ENCODE assay signal across 10 mouse cellular contexts in the genomic region with DNA sequence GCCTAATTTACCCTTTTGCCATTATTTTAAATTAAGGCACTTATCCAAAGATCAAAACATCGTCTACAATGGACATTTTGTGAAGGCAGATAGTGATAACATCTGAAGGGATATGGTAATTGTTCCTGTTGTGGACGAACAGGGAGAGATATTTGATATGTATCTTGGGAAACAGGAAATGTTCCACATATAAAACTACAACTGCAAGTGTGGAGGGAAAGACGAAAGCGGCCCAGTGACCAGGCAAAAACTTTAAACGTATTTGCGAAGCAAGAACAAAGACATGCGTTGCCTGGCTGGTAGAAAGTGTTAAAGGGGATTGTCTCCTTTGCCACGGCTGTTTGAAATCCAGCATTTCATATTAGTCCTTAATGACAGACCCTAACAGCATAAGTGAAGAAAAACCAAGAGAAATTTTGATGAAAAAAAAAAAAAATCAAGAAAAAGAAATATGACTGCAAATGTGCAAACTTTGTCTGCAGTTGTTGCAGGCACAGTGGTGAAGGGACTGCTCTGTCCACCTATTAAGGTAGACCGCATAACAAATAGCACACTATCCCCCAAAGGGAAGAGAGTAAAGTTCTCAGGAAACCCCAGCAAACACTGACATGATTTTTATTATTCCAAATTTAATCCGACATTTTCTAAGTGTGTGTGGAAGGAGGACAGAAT.
A peak's percentile ranks its signal among the peaks of the same experiment; 100 is the strongest.
DNase-seq lines count a peak whose midpoint lies in the region; ATAC-seq and TF ChIP-seq lines count a peak whose summit lies in the region.
"Had no signal": no experiment of that assay in that cellular context is flagged by ENCODE, and none has a peak within 500 bp of the region (broad histone marks: within the 10 kb centered on the region; RNA-seq: fewer than 3 reads in every experiment).

No protein-coding gene starts in this region.

- peaks cover 11% of the 10 kb centered on the region for H3K4me1 ChIP-seq in hindbrain, embryonic 13.5 days (replicated peaks)
- peaks cover 28% of the 10 kb centered on the region for H3K4me1 ChIP-seq in neural tube, embryonic 13.5 days (replicated peaks)
- H3K4me1 ChIP-seq: embryonic facial prominence, embryonic 12.5 days had no signal

- H3K27me3 ChIP-seq in hindbrain, embryonic 13.5 days = no peaks in the 10 kb centered on the region
- no peaks in the 10 kb centered on the region for H3K27me3 ChIP-seq in neural tube, embryonic 13.5 days
- H3K27me3 ChIP-seq: embryonic facial prominence, embryonic 12.5 days had no signal

- 15% methylated on average over 10 of the region's 10 CpGs for WGBS in hindbrain, embryonic 13.5 days
- WGBS in neural tube, embryonic 13.5 days = 18% methylated on average over 10 of the region's 10 CpGs

- peak overlapping the region; percentile 29 for H3K4me2 ChIP-seq in hindbrain, embryonic 13.5 days
- H3K4me2 ChIP-seq in neural tube, embryonic 13.5 days = peak overlapping the region; percentile 46
- H3K4me2 ChIP-seq: embryonic facial prominence, embryonic 12.5 days had no signal

- peak; percentile 81 for ATAC-seq in hindbrain, embryonic 13.5 days (ENCODE audit: low FRiP score)
- peak; percentile 83 for ATAC-seq in neural tube, embryonic 13.5 days (ENCODE audit: low read depth)
- ATAC-seq in megakaryocyte, adult 5-6 weeks (ENCODE audit: poor library complexity, severe bottlenecking) = no peak

- intact Hi-C loops in left cerebral cortex, adult 2 months (cut with DNase I) = loop anchor here (1.0 to 5.0 kb wide), 7 partner anchors 146 to 1816 kb away; no protein-coding TSS in a partner anchor
- intact Hi-C loops in left cerebral cortex, postnatal 14 days (cut with DNase I) = loop anchor here (2.0 to 5.0 kb wide), 6 partner anchors 409 to 1226 kb away; no protein-coding TSS in a partner anchor

- peak overlapping the region; percentile 94 for H3K27ac ChIP-seq in left cerebral cortex, adult 2 months
- peak overlapping the region; percentile 81 for H3K27ac ChIP-seq in hindbrain, embryonic 13.5 days
- peak overlapping the region; percentile 84 for H3K27ac ChIP-seq in neural tube, embryonic 13.5 days (replicated peaks)
- H3K27ac ChIP-seq: embryonic facial prominence, embryonic 12.5 days had no signal

- no peak for TF ChIP-seq CTCF in left cerebral cortex, adult 2 months (IDR thresholded peaks at IDR 0.05)

- peak overlapping the region; percentile 2; the same call in 1 of the 2 replicates for H3K9ac ChIP-seq in hindbrain, embryonic 13.5 days
- peak overlapping the region; percentile 48 for H3K9ac ChIP-seq in neural tube, embryonic 13.5 days
- H3K9ac ChIP-seq: embryonic facial prominence, embryonic 12.5 days had no signal

- no peak for DNase-seq in left cerebral cortex, adult 2 months (ENCODE audit: extremely low spot score in 1 of 2, low spot score in 2 of 2)
- DNase-seq in left cerebral cortex, postnatal 14 days (ENCODE audit: low spot score in 2 of 2) = no peak
- DNase-seq in cerebellum, postnatal 25 days = peak; percentile 50 to 65
- DNase-seq in right cerebral cortex, postnatal 4 days = no peak
- DNase-seq in T-cell, adult 2 months (ENCODE audit: low spot score) = no peak

- H3K9me3 ChIP-seq in hindbrain, embryonic 13.5 days = no peaks in the 10 kb centered on the region
- no peaks in the 10 kb centered on the region for H3K9me3 ChIP-seq in neural tube, embryonic 13.5 days
- H3K9me3 ChIP-seq: embryonic facial prominence, embryonic 12.5 days had no signal

- no peaks in the 10 kb centered on the region for H3K36me3 ChIP-seq in hindbrain, embryonic 13.5 days
- no peaks in the 10 kb centered on the region for H3K36me3 ChIP-seq in neural tube, embryonic 13.5 days
- H3K36me3 ChIP-seq: embryonic facial prominence, embryonic 12.5 days had no signal

- peak overlapping the region; percentile 30; the same call in 1 of the 2 replicates for H3K4me3 ChIP-seq in left cerebral cortex, adult 2 months
- H3K4me3 ChIP-seq in hindbrain, embryonic 13.5 days = no peak overlapping the region
- 0 out of 2 replicates have a peak overlapping the region, but pooled peaks have one; percentile 7 for H3K4me3 ChIP-seq in neural tube, embryonic 13.5 days
- H3K4me3 ChIP-seq: embryonic facial prominence, embryonic 12.5 days; myocyte had no signal

Comparison
In these comparisons a context has a peak if more than half of its experiments do, and no peak if none do; other contexts are left out.
1. DNase-seq: peak in cerebellum, postnatal 25 days (2 of 2); none in left cerebral cortex, adult 2 months (0 of 2), left cerebral cortex, postnatal 14 days (0 of 2), right cerebral cortex, postnatal 4 days (single experiment) and T-cell, adult 2 months (single experiment).
2. Peak in every context shown above with its lines, with median percentiles within 50 percentile points of each other: H3K27ac ChIP-seq.